Mouse (Mus musculus) urinary bladder, postnatal 25 days (tissue): ENCODE measurements around the gene Elovl3.
"Not testable (repeated sequence)": the region's sequence is repeated elsewhere in the genome, so short reads cannot be mapped to it uniquely, and the experiment has no call there.

Experiments
- DNase-seq: peaks from one replicate; pipeline ENCODE4 v3.0.0; 2022; ENCODE audit warnings: low spot score

Elovl3 gene

DNA sequence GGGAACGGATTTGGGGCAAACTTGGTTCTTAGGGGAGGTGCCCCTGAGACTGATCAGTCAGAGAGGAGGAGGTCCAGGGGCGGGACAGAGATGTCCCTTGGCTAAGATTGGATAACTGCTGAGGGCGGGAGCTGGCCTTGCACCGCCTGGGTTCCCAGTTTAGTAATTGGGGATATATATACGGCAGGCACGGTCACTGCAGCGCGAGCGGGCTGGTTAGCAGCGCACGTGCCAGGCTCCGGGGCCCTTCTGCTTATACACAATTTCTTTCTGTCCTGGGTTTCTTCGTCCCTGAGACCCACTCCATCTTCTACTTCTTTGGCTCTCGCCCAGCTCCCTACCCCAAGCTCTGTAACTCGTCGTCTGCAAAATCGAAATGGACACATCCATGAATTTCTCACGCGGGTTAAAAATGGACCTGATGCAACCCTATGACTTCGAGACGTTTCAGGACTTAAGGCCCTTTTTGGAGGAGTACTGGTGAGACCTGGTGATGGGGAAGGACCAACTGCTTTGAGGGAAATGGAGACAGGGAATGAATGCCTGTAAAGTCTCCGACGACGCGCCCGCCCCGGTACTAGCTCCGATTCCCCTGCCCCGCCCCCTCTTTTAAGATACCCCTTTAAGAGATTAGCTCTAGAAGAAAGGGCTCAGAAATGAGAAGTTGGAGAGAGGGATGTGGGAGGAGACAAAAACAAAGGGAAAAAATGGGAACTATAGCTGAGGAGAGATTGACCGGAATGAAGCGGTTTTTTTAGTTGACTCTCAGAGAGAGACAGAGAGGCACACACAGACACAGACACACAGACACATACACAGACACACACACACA is at the start of gene Elovl3:
TSS of gene Elovl3 (plus strand) at position 204 of the 832 bp plus-strand sequence.
- no peak for DNase-seq

GRCm38 (mm10) chr19:46085185-46085584 is 46.5 kb upstream of the Elovl3 start:
- DNase-seq: no peak

DNA sequence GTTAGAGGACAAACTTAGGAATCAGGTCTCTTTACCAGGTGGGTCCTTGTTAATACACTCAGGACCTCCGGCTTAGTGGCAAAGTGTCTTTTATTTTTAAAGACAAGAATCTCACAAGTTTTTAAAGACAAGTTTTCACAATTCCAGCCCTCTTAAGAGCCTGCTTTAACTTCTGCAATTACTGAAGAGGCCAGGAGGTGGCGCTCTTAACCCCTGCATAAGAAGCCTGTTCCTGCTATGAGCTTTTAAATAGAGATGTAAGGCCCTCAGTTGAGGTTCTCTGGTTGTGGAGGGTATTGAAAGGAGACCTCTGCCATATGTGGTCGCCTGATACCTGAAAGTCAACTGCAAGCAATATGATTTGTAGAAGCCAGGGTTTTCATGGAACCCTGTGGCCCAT is 45.4 kb upstream of the Elovl3 start:
- DNase-seq: peak; percentile 29

GRCm38 (mm10) chr19:46087871-46088270 is 43.8 kb upstream of the Elovl3 start:
- no peak for DNase-seq

DNA sequence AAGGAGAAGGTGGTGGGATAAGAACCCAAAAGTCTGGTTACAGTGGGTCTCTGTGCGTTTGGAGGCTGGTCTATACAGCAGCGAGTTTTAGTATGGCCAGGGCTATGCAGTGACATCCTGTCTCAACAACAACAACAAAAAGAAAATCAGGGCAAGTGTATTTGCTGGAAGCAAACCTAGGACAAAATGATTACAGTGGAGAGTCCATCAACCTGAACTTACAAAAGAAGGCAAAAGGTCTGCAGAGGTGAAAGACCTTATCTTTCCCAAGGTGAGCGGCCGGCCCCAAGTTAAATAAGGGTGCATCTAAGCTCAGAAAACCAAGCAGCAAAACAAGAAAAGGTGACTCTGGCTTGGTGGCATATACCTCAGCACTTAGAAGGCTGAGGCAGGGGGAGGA is 40.1 kb upstream of the Elovl3 start:
- DNase-seq: no peak

DNA sequence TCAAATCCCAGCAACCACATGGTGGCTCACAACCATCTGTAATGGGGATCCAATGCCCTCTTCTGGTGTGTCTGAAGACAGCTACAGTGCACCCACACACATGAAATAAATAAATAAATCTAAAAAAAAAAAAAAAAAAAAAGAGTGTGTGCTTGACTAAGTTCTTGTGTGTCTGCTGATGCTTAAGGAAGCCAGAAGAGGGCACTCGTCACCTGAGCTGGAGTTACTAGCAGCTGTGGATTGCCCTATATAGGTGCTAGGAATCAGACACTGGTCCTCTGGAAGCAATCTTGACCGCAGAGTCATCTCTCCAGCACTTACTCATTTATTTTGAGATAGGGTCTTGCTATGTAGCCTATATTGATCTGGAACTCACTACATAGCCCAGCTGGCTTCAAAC is 37.6 kb upstream of the Elovl3 start:
- DNase-seq: no peak

DNA sequence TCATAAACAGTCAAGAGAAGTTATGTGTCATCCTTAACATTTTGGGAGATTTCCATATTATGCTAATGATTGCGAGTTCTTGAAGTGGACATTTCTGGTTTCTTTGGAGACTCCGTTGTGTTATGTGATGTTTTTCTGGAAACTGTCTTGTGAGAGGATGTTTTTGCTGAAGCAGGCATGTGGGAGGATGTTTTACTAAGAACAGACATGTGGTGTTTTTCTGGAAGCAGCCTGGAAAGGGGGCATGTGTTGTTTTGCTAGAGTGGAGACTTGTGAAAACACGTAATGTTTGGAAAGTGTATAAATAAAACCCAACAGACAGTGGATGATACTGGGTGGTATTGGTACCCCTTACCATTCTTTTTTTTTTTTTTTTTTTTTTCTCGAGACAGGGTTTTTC is 36.4 kb upstream of the Elovl3 start:
- no peak for DNase-seq

DNA sequence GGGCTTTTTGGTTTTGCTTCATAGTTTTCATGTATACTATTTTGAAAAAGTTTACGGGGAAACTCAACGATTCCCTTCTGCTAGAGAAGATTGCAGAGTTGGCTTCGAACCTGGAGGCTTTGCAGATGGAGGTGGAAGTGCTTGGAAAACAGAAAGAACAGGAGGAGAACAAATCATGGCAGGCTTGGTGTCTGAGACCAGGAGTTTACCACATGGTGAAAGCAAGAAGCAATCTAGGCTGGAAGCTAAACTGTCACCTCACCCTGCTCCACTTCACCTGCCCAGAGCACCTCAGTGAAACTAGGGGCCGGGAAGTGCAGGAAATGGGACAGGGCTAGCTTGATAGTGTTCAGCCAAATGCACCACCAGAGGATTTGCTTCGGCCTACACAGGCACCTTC is 35.3 kb upstream of the Elovl3 start:
- no peak for DNase-seq

- DNase-seq: no peak
These were observed 32.1 kb upstream of the Elovl3 start for GRCm38 (mm10) chr19:46099561-46099960.

DNA sequence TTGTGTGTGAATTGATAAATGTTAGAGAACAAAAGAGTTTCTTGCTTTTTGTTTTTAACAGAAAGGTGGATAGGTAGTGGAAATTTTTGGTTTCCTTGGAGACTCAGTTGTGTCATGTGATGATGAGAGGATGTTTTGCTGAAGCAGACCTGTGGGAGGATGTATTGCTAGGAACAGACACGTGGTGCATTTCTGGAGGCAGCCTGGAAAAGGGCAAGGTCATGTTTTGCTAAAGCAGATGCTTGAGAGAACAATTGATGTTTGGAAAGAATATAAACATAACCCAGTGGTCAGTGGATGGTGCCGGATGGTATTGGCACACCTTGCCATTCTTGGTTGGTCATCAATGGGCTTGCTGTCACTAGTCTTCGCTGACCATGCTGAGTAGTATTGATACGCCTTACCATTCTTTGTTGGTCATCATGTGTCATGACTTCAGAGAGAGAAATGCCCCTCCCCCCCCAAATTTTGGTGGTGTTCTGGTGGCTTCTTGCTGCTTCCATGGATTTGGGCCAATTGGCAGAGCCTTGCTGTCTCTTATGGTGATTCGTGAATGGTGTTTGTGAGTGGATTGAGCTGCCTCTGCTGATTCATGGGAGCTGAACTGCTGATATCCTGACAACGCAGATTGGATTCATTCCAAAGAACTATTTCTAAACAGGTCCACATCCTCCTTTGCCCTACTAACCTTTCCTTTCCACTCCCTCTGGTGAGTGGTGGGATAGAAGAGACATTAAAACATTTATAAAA is 28.1 kb upstream of the Elovl3 start:
- no peak for DNase-seq

- DNase-seq: no peak
These were observed 27.5 kb upstream of the Elovl3 start for GRCm38 (mm10) chr19:46104187-46104557.

- no peak for DNase-seq
These were observed 21.5 kb upstream of the Elovl3 start for GRCm38 (mm10) chr19:46110214-46110613.

GRCm38 (mm10) chr19:46110781-46111180 is 20.9 kb upstream of the Elovl3 start:
- DNase-seq: no peak

DNA sequence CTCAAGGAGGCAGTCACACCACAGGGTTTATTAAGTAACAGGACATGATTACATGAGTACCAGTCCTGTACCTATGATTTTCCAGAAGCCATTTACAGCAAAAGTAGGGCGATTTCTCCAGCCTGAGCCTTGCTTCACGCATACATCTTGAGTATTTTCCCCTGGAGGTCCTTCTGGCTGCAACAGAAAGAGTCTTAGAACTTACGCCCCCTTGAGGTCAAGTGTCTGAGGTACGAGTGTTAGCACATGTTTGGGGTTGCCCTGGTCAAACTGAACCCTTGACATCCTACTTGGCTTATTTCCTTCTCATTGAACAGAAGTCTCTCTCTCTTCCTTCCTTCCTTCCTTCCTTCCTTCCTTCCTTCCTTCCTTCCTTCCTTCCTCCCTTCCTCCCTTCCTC is 17.1 kb upstream of the Elovl3 start:
- no peak for DNase-seq

GRCm38 (mm10) chr19:46119458-46119857 is 12.2 kb upstream of the Elovl3 start:
- no peak for DNase-seq

GRCm38 (mm10) chr19:46120872-46121271 is 10.8 kb upstream of the Elovl3 start:
- DNase-seq: no peak

GRCm38 (mm10) chr19:46123876-46124275 is 7.8 kb upstream of the Elovl3 start:
- DNase-seq: no peak

DNA sequence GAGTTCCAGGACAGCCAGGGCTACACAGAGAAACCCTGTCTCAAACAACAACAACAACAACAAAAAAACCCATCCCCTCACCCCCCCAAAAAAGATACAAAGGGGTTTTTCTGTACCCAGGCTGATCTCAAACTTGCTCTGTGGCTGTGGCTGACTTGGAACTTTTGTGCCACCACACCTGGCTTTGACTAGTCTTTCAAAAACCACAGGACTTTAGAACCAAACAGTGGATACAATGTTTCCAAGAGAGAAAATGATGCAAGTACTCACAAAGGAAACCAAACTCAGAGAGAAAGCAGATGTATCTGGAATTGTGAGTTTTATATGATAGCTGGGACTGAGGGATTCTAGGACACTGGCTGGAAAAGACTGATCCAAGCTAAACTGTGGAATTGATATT is 7.0 kb upstream of the Elovl3 start:
- DNase-seq: no peak

GRCm38 (mm10) chr19:46126301-46126700 is 5.4 kb upstream of the Elovl3 start:
- DNase-seq: no peak

DNA sequence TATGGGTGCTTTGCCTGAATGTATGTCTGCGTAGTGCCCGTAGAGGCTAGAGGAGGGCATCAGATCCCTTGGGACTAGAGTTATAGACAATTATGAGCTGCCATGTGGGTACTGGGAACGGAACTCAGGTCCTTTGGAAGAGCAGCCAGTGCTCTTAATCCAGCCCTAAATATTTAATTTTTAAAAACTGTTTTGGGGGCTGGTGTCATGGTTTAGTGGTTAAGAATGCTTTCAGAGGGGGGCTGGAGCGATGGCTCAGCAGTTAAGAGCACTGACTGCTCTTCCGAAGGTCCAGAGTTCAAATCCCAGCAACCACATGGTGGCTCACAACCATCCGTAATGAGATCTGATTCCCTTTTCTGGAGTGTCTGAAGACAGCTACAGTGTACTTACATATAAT is 2.0 kb upstream of the Elovl3 start:
- DNase-seq: not testable (repeated sequence)

GRCm38 (mm10) chr19:46131283-46131682 is 414 bp upstream of the Elovl3 start:
- DNase-seq: no peak

GRCm38 (mm10) chr19:46132577-46132976 is 880 bp downstream of the Elovl3 start:
- no peak for DNase-seq

GRCm38 (mm10) chr19:46135297-46135696 is 3.6 kb downstream of the Elovl3 start:
- peak; percentile 90 for DNase-seq
